Mouse (Mus musculus): ENCODE results near the gene Nup43.

Nup43 gene

GRCm38 (mm10) chr10:7664027-7664526 lies 3.2 kb upstream of the Nup43 start:
- POLR2A ChIA-PET, result interaction anchor here in 3 of 4 experiments (0.5 to 5.6 kb wide), 31 partner anchors 8 to 135 kb away, joined by 3 to 39 read pairs (median 5); partner anchors contain the start of genes Katna1 (in 2 of the 3), Lats1 (in 1 of the 3), Lrp11 (in 1 of the 3) and Pcmt1 (in 1 of the 3)
- CTCF ChIA-PET, result interaction anchor here in 1 of 4 experiments (0.8 to 1.3 kb wide), 2 partner anchors 8 to 63 kb away, joined by 4 to 6 read pairs; no protein-coding TSS in a partner anchor

- POLR2A ChIA-PET, result interaction anchor here in 2 of 4 experiments (1.2 to 5.6 kb wide), 9 partner anchors 8 to 129 kb away, joined by 3 to 39 read pairs (median 10); partner anchors contain the start of genes Katna1 (in 1 of the 2), Lats1 (in 1 of the 2) and Pcmt1 (in 1 of the 2)
- CTCF ChIA-PET, result no interaction called here
These were observed 2.4 kb upstream of the Nup43 start for GRCm38 (mm10) chr10:7664889-7665288.

- POLR2A ChIA-PET, result interaction anchor here in 2 of 4 experiments (0.7 to 1.8 kb wide), 7 partner anchors 8 to 60 kb away, joined by 3 to 9 read pairs (median 4); partner anchors contain the start of genes Lats1 (in 1 of the 2) and Pcmt1 (in 1 of the 2)
- CTCF ChIA-PET, result no interaction called here
These were observed 6.4 kb downstream of the Nup43 start for GRCm38 (mm10) chr10:7673673-7674072.

GRCm38 (mm10) chr10:7680731-7681301 lies 13.5 kb downstream of the Nup43 start, which contains the start of the genes Pcmt1 and Lats1:
Pcmt1 (minus strand) TSS chr10:7681136.
Lats1 (plus strand) TSS chr10:7681214.
- ChIA-PET POLR2A (interaction anchor here in 3 of 4 experiments (0.5 to 5.0 kb wide), 34 partner anchors 8 to 146 kb away, joined by 3 to 42 read pairs (median 4); partner anchors contain the start of genes Katna1 (in 2 of the 3), Nup43 (in 2 of the 3), Ginm1 (in 1 of the 3) and Ppil4 (in 1 of the 3)), CTCF (interaction anchor here in 2 of 4 experiments (0.6 kb wide), 3 partner anchors 8 to 64 kb away, joined by 3 to 7 read pairs (median 4); no protein-coding TSS in a partner anchor)

GRCm38 (mm10) chr10:7681343-7682025 lies 14.2 kb downstream of the Nup43 start:
- ChIA-PET POLR2A (interaction anchor here in 3 of 4 experiments (0.7 to 5.0 kb wide), 25 partner anchors 8 to 99 kb away, joined by 3 to 42 read pairs (median 4); partner anchors contain the start of genes Katna1 (in 2 of the 3) and Nup43 (in 1 of the 3)), CTCF (interaction anchor here in 2 of 4 experiments (0.6 to 1.0 kb wide), 3 partner anchors 9 to 64 kb away, joined by 3 to 5 read pairs (median 4); no protein-coding TSS in a partner anchor)

GRCm38 (mm10) chr10:7682249-7682648 lies 14.9 kb downstream of the Nup43 start:
- ChIA-PET CTCF (interaction anchor here in 1 of 4 experiments (1.0 kb wide), 1 partner anchor 10 kb away, joined by 5 read pairs; no protein-coding TSS in a partner anchor), POLR2A (interaction anchor here in 2 of 4 experiments (0.7 to 5.0 kb wide), 9 partner anchors 9 to 44 kb away, joined by 3 to 42 read pairs (median 5); partner anchors contain the start of genes Katna1 (in 2 of the 2) and Nup43 (in 1 of the 2))

- ChIA-PET CTCF (no interaction called here), POLR2A (interaction anchor here in 2 of 4 experiments (1.3 to 4.7 kb wide), 4 partner anchors 14 to 39 kb away, joined by 3 to 20 read pairs (median 14); partner anchors contain the start of genes Katna1 (in 1 of the 2) and Nup43 (in 1 of the 2))
These were observed 19.6 kb downstream of the Nup43 start for GRCm38 (mm10) chr10:7686902-7687301.

- POLR2A ChIA-PET, result interaction anchor here in 1 of 4 experiments (0.6 to 1.2 kb wide), 4 partner anchors 10 to 35 kb away, joined by 3 to 4 read pairs (median 3); no protein-coding TSS in a partner anchor
These were observed 28.0 kb downstream of the Nup43 start for GRCm38 (mm10) chr10:7695286-7695685.

GRCm38 (mm10) chr10:7700120-7700519 lies 32.8 kb downstream of the Nup43 start:
- POLR2A ChIA-PET, result interaction anchor here in 3 of 4 experiments (0.7 to 4.2 kb wide), 5 partner anchors 15 to 1409 kb away, joined by 3 to 17 read pairs (median 9); partner anchors contain the start of gene Katna1 (in 2 of the 3)
- CTCF ChIA-PET, result no interaction called here

More at GRCm38 (mm10) chr10:7695286-7695685, 28.0 kb downstream of the Nup43 start:
- CTCF ChIA-PET, result no interaction called here

GRCm38 (mm10) chr10:7702586-7702985 lies 35.3 kb downstream of the Nup43 start:
- ChIA-PET POLR2A (interaction anchor here in 2 of 4 experiments (1.1 to 3.3 kb wide), 8 partner anchors 9 to 101 kb away, joined by 3 to 14 read pairs (median 6); partner anchors contain the start of genes Katna1 (in 1 of the 2), Lats1 (in 1 of the 2) and Pcmt1 (in 1 of the 2)), CTCF (interaction anchor here in 1 of 4 experiments (0.9 kb wide), 1 partner anchor 31 kb away, joined by 3 read pairs; no protein-coding TSS in a partner anchor)

GRCm38 (mm10) chr10:7710121-7710520 lies 42.8 kb downstream of the Nup43 start:
- ChIA-PET POLR2A (interaction anchor here in 2 of 4 experiments (0.6 to 2.3 kb wide), 6 partner anchors 10 to 269 kb away, joined by 3 to 8 read pairs (median 4); partner anchors contain the start of gene Katna1 (in 2 of the 2)), CTCF (interaction anchor here in 1 of 4 experiments (0.6 kb wide), 1 partner anchor 718 kb away, joined by 3 read pairs; no protein-coding TSS in a partner anchor)

GRCm38 (mm10) chr10:7712506-7712905 lies 45.2 kb downstream of the Nup43 start:
- ChIA-PET CTCF (no interaction called here), POLR2A (interaction anchor here in 2 of 4 experiments (1.3 to 2.3 kb wide), 2 partner anchors 13 to 14 kb away, joined by 3 to 10 read pairs; partner anchors contain the start of gene Katna1 (in 2 of the 2))

- ChIA-PET CTCF (interaction anchor here in 1 of 4 experiments (0.6 kb wide), 1 partner anchor 16 kb away, joined by 3 read pairs; no protein-coding TSS in a partner anchor), POLR2A (interaction anchor here in 3 of 4 experiments (0.5 to 4.2 kb wide), 15 partner anchors 10 to 124 kb away, joined by 3 to 31 read pairs (median 4); partner anchors contain the start of genes Katna1 (in 2 of the 3), Lats1 (in 1 of the 3), Lrp11 (in 1 of the 3) and Nup43 (in 1 of the 3))
These were observed 47.8 kb downstream of the Nup43 start for GRCm38 (mm10) chr10:7715056-7715455.

GRCm38 (mm10) chr10:7725751-7726500 lies 58.6 kb downstream of the Nup43 start, which contains the start of gene Katna1:
Katna1 (plus strand) TSS chr10:7726000.
- ChIA-PET CTCF (interaction anchor here in 1 of 4 experiments (0.5 to 0.7 kb wide), 2 partner anchors 8 to 59 kb away, joined by 3 to 4 read pairs; no protein-coding TSS in a partner anchor), POLR2A (interaction anchor here in 3 of 4 experiments (0.6 to 3.1 kb wide), 84 partner anchors 8 to 1920 kb away, joined by 3 to 45 read pairs (median 4); partner anchors contain the start of genes Fbxo5 (in 2 of the 3), Ginm1 (in 2 of the 3), Lats1 (in 2 of the 3) and Lrp11 (in 2 of the 3))

GRCm38 (mm10) chr10:7726501-7726812 lies 59.2 kb downstream of the Nup43 start:
- ChIA-PET CTCF (interaction anchor here in 1 of 4 experiments (0.5 kb wide), 1 partner anchor 58 kb away, joined by 4 read pairs; no protein-coding TSS in a partner anchor), POLR2A (interaction anchor here in 3 of 4 experiments (0.7 to 3.1 kb wide), 65 partner anchors 8 to 1921 kb away, joined by 3 to 45 read pairs (median 5); partner anchors contain the start of genes Lats1 (in 2 of the 3), Lrp11 (in 2 of the 3), Nup43 (in 2 of the 3) and Pcmt1 (in 2 of the 3))

- ChIA-PET CTCF (no interaction called here), POLR2A (interaction anchor here in 3 of 4 experiments (0.6 to 3.1 kb wide), 20 partner anchors 10 to 111 kb away, joined by 3 to 45 read pairs (median 9); partner anchors contain the start of genes Ginm1 (in 1 of the 3), Nup43 (in 1 of the 3) and Ppil4 (in 1 of the 3))
These were observed 59.7 kb downstream of the Nup43 start for GRCm38 (mm10) chr10:7727011-7727410.

All from embryonic stem cell, embryonic (primary cell).